8 mouse cellular contexts compared by ENCODE assay signal in genomic region chr15:62106518-62106975, GRCm38 (mm10).
DNase-seq lines count a peak whose midpoint lies in the region; ATAC-seq lines count a peak whose summit lies in the region.

No protein-coding gene starts in this region.

- DNase-seq in MN1 (ENCODE audit: low spot score): peak; percentile 93
- peak; percentile 71 for DNase-seq in cerebellum, adult 9-10 months
- peak; percentile 61 to 67 for DNase-seq in frontal cortex, postnatal 14 days (ENCODE audit: low spot score in 2 of 2)
- DNase-seq in hindbrain, embryonic 11.5 days (ENCODE audit: low spot score): peak; percentile 69
- peak; percentile 59 to 78 for DNase-seq in layer of hippocampus, postnatal 14 days (ENCODE audit: low spot score in 2 of 2)
- peak; percentile 92 for DNase-seq in lung, postnatal 10 days
- DNase-seq in ovary, postnatal 14 days (ENCODE audit: low spot score): peak; percentile 81
- peak; percentile 84 for DNase-seq in urinary bladder, postnatal 14 days (ENCODE audit: low spot score)

- peak; percentile 79 for ATAC-seq in hindbrain, embryonic 11.5 days (ENCODE audit: low FRiP score)

- WGBS in hindbrain, embryonic 11.5 days: 3% methylated on average over 5 of the region's 5 CpGs

- H3K9ac ChIP-seq in hindbrain, embryonic 11.5 days (ENCODE audit: low read depth, low read length): no peak overlapping the region

- no peaks in the 10 kb centered on the region for H3K9me3 ChIP-seq in hindbrain, embryonic 11.5 days (ENCODE audit: control insufficient read depth, low read length)

- H3K27ac ChIP-seq in hindbrain, embryonic 11.5 days (ENCODE audit: low read depth, low read length): no peak overlapping the region

- H3K36me3 ChIP-seq in hindbrain, embryonic 11.5 days (ENCODE audit: control insufficient read depth, insufficient read depth, low read length): no peaks in the 10 kb centered on the region

- H3K27me3 ChIP-seq in hindbrain, embryonic 11.5 days (ENCODE audit: control insufficient read depth, insufficient read depth, low read length): no peaks in the 10 kb centered on the region

- no peaks in the 10 kb centered on the region; the same call in 1 of the 2 replicates for H3K4me1 ChIP-seq in hindbrain, embryonic 11.5 days (replicated peaks; ENCODE audit: control insufficient read depth, insufficient read depth, low read length)

- H3K4me3 ChIP-seq in hindbrain, embryonic 11.5 days (ENCODE audit: low read depth, low read length): no peak overlapping the region

- no peak overlapping the region for H3K4me2 ChIP-seq in hindbrain, embryonic 11.5 days (replicated peaks; ENCODE audit: low read depth, low read length)
